Mouse (Mus musculus) testis, adult 2 months (tissue): Measurements from ENCODE around the gene Pik3ap1.

Source experiments
- CTCF ChIP-seq: fragments of 200-500 bp; IDR thresholded peaks from 2 replicates; pipeline ENCODE4 v1.5.1; 2012; ENCODE audit warnings: low read depth, mild to moderate bottlenecking, inconsistent platforms, low read length, moderate library complexity; ENCODE audit not compliant: control insufficient read depth, insufficient read depth, insufficient replicate concordance
- POLR2A ChIP-seq: fragments of 200-500 bp; IDR thresholded peaks from 2 replicates; pipeline ENCODE4 v1.6.1; 2012; ENCODE audit warnings: low read depth, mild to moderate bottlenecking, inconsistent platforms, low read length, moderate library complexity; ENCODE audit not compliant: control insufficient read depth

- TF ChIP-seq CTCF, result no peak
- TF ChIP-seq POLR2A, result no peak
These were observed 61.8 kb downstream of the Pik3ap1 start for GRCm38 (mm10) chr19:41323125-41323524.
